Mouse (Mus musculus) kidney, embryonic 16.5 days (tissue): ENCODE measurements around the gene Tom1l2. TPM values are rescaled to one million over a fixed set of nuclear protein-coding genes. Genes with fewer than 3 reads are reported as not detected.

Experiments used
- ATAC-seq: fragments of 200-750 bp; cut with Nextera tagmentation; 2 replicates; pipeline ENCODE4 v1.8.0; 2017; ENCODE audit warnings: moderate TSS enrichment; ENCODE audit not compliant: low FRiP score, low TSS enrichment
- H3K27ac ChIP-seq: fragments of 300-500 bp; sonication (generic); 2 replicates; pipeline ENCODE4 v1.5.1; 2014; ENCODE audit warnings: low read length
- H3K27me3 ChIP-seq: fragments of 300-500 bp; sonication (generic); 2 replicates; pipeline ENCODE4 v1.6.1; 2014; ENCODE audit warnings: low read length, control low read depth, mixed read lengths; ENCODE audit not compliant: insufficient read depth
- H3K36me3 ChIP-seq: fragments of 300-500 bp; sonication (generic); 2 replicates; pipeline ENCODE4 v1.6.1; 2014; ENCODE audit warnings: low read length, control low read depth, mixed read lengths; ENCODE audit not compliant: insufficient read depth
- H3K4me1 ChIP-seq: fragments of 300-500 bp; sonication (generic); 2 replicates; pipeline ENCODE4 v1.6.1; 2014; ENCODE audit warnings: low read length, control low read depth, mixed read lengths; ENCODE audit not compliant: insufficient read depth
- H3K4me2 ChIP-seq: fragments of 300-500 bp; sonication (generic); replicated peaks from 2 replicates; pipeline ENCODE4 v1.6.1; 2014; ENCODE audit warnings: low read depth, low read length
- H3K4me3 ChIP-seq: fragments of 300-500 bp; sonication (generic); 2 replicates; pipeline ENCODE4 v1.5.1; 2014; ENCODE audit warnings: mild to moderate bottlenecking, low read length
- H3K9ac ChIP-seq: fragments of 300-500 bp; sonication (generic); replicated peaks from 2 replicates; pipeline ENCODE4 v1.6.1; 2014; ENCODE audit warnings: low read length
- H3K9me3 ChIP-seq: fragments of 300-500 bp; sonication (generic); 2 replicates; pipeline ENCODE4 v1.6.1; 2016; ENCODE audit warnings: low read length, control low read depth
- WGBS: fragments of 180-500 bp; shearing (Covaris S2); extraction: QIAGEN DNeasy Blood & Tissue Kit; methylation state at CpG from one replicate; pipeline ENCODE4 v1.1.7; 2014; 5-methylcytosine and 5-hydroxymethylcytosine counted together
- polyA plus RNA-seq: library from polyadenylated mRNA; unstranded; fragments of >200 nt; fragmentation: Nextera tagmentation; extraction: Ambion mirVana; gene quantifications from 2 replicates; pipeline ENCODE4 v1.2.1, GENCODE M21; 2015

Gene Tom1l2
- polyA plus RNA-seq, 1 experiment from 2014 or later: 36.3 TPM

- H3K9ac ChIP-seq: peak overlapping the region; percentile 82
- peak overlapping the region; percentile 74 for H3K27ac ChIP-seq
- no peaks in the 10 kb centered on the region for H3K36me3 ChIP-seq
- ATAC-seq: no peak
- WGBS: 18% methylated on average over 11 of the region's 11 CpGs
- H3K9me3 ChIP-seq: no peaks in the 10 kb centered on the region
- H3K27me3 ChIP-seq: no peaks in the 10 kb centered on the region
- peak overlapping the region; percentile 95 for H3K4me2 ChIP-seq
- H3K4me3 ChIP-seq: peak overlapping the region; percentile 88
- peaks cover 17% of the 10 kb centered on the region for H3K4me1 ChIP-seq
Measured at GRCm38 (mm10) chr11:60351925-60352371, 757 bp downstream of the Tom1l2 start.

GRCm38 (mm10) chr11:60351388-60351787 is 1.3 kb downstream of the Tom1l2 start:
- H3K4me3 ChIP-seq: peak overlapping the region; percentile 88
- no peaks in the 10 kb centered on the region for H3K36me3 ChIP-seq
- no peak for ATAC-seq
- peak overlapping the region; percentile 74 for H3K27ac ChIP-seq
- peak overlapping the region; percentile 82 for H3K9ac ChIP-seq
- H3K4me2 ChIP-seq: peak overlapping the region; percentile 95
- no peaks in the 10 kb centered on the region for H3K27me3 ChIP-seq
- H3K9me3 ChIP-seq: no peaks in the 10 kb centered on the region
- 69% methylated on average over 2 of the region's 2 CpGs for WGBS
- peaks cover 20% of the 10 kb centered on the region for H3K4me1 ChIP-seq

DNA sequence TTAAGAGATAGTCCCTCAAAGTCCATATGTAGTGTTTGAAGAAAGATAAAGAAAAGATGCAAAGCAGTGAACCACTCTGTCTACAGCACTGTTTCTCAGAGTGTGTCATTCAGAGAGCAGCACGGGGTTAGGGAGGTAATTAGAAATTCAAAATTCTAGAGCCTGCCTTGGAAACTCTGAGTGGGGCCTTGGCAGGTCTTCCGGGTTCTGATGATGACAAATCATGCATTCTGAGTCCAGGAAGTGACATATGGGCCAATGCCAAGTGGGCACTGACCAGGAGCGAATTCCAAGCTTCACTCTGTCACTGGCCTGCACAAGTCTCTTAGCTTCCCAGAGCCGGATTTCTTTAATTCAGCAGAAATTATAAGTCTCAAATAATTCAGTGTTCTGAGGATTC is 6.2 kb downstream of the Tom1l2 start:
- H3K9me3 ChIP-seq: no peaks in the 10 kb centered on the region
- H3K4me1 ChIP-seq: peaks cover 8% of the 10 kb centered on the region
- 63% methylated on average over 4 of the region's 4 CpGs for WGBS
- no peaks in the 10 kb centered on the region for H3K36me3 ChIP-seq
- no peak overlapping the region for H3K9ac ChIP-seq
- no peak for ATAC-seq
- H3K4me3 ChIP-seq: no peak overlapping the region
- H3K27me3 ChIP-seq: no peaks in the 10 kb centered on the region
- H3K4me2 ChIP-seq: no peak overlapping the region
- no peak overlapping the region for H3K27ac ChIP-seq

DNA sequence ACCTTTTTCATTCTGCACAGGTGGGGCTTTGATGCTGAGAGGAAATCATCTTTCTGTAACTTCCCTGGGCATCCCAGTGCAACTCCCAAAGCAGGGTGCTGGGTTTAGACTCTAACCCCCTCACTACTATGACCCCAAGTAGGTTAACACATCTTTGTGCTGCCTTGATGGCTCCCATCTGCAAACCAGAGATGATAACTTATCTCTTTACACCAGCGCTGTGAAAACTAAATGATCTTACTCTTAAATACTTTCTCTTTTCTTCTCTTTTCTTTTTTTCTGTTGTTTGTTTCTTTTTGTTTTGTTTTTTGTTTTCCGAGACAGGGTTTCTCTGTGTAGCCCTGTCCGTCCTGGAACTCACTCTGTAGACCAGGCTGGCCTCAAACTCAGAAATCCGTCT is 6.8 kb downstream of the Tom1l2 start:
- no peaks in the 10 kb centered on the region for H3K27me3 ChIP-seq
- 0 out of 2 replicates have a peak, but pooled peaks cover 3% of the 10 kb centered on the region for H3K4me1 ChIP-seq
- H3K9me3 ChIP-seq: no peaks in the 10 kb centered on the region
- H3K36me3 ChIP-seq: no peaks in the 10 kb centered on the region
- 83% methylated on average over 4 of the region's 4 CpGs for WGBS
- H3K9ac ChIP-seq: no peak overlapping the region
- no peak overlapping the region for H3K4me3 ChIP-seq
- ATAC-seq: no peak
- no peak overlapping the region for H3K27ac ChIP-seq
- H3K4me2 ChIP-seq: no peak overlapping the region

GRCm38 (mm10) chr11:60339361-60339760 is 13.3 kb downstream of the Tom1l2 start:
- 81% methylated on average over 12 of the region's 12 CpGs for WGBS
- Histone ChIP-seq H3K9ac (no peak overlapping the region), H3K9me3 (no peaks in the 10 kb centered on the region), H3K27me3 (no peaks in the 10 kb centered on the region), H3K4me1 (peaks cover 12% of the 10 kb centered on the region), H3K36me3 (no peaks in the 10 kb centered on the region), H3K27ac (no peak overlapping the region), H3K4me2 (no peak overlapping the region), H3K4me3 (no peak overlapping the region)
- ATAC-seq: no peak

DNA sequence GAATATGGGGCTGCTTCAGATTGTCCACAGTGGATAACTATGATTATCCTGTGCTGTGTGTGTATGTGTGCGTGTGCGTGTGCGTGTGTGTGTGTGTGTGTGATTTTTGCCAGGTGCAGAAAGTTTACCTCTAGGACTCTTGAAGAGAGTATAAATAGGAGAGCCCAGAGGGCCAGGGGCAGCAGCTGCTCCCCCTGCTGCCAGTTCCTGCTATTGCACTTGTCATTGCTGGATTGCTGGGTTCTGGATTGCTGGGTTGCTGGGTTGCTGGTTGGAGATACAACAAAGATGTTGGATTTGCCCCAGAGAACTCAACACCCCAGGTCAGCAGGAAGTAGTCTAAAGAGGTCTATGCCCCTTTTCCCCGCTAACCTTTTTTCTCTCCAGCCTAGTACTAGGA is 14.4 kb downstream of the Tom1l2 start:
- Histone ChIP-seq H3K9ac (no peak overlapping the region), H3K4me2 (no peak overlapping the region), H3K9me3 (no peaks in the 10 kb centered on the region), H3K4me3 (no peak overlapping the region), H3K27me3 (no peaks in the 10 kb centered on the region), H3K4me1 (peaks cover 12% of the 10 kb centered on the region), H3K27ac (no peak overlapping the region; the same call in 1 of the 2 replicates), H3K36me3 (no peaks in the 10 kb centered on the region)
- 77% methylated on average over 4 of the region's 4 CpGs for WGBS
- ATAC-seq: no peak

DNA sequence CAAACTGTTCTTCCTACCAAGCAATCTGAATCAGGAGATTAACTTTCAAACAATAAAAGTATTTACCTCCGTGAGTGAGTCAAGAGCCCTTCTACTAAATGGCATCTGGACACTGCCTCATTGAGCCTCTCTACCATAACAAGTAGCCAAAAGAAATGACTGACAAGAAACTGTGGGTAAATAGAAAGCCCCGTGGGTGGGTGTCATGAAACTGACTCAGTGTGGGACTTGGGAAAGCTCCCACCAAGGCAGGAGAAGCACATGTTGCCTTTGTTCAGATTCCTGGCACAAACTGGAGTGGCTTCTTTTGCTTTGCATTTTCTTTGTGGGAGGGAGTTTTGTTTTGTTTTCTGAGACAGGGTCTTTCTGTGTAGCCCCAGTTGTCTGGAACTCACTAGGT is 16.9 kb downstream of the Tom1l2 start:
- no peaks in the 10 kb centered on the region for H3K9me3 ChIP-seq
- H3K36me3 ChIP-seq: no peaks in the 10 kb centered on the region
- ATAC-seq: no peak
- no peak overlapping the region for H3K4me2 ChIP-seq
- 66% methylated on average over 2 of the region's 2 CpGs for WGBS
- H3K27ac ChIP-seq: no peak overlapping the region
- H3K9ac ChIP-seq: no peak overlapping the region
- peaks cover 12% of the 10 kb centered on the region for H3K4me1 ChIP-seq
- no peak overlapping the region for H3K4me3 ChIP-seq
- H3K27me3 ChIP-seq: no peaks in the 10 kb centered on the region

DNA sequence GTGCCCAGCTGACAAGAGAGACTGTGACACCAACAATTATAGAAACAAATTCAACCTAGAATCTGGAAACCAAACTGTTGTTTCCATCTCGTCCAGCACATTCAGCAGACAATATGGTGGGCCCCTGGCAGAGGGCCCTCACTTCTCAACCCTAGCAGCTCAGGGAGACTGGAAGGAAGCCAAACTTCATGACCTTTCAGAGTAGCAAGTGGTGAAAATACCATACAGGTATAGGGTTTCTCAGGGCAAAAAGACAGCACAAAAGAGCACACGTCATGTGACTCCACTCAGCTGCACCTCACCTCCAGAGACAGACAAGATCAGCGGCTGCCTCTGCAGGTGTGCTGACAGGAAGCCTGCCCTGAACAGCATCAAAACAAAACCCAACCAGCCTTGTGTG is 18.6 kb downstream of the Tom1l2 start:
- Histone ChIP-seq H3K27me3 (no peaks in the 10 kb centered on the region), H3K36me3 (no peaks in the 10 kb centered on the region), H3K27ac (0 out of 2 replicates have a peak overlapping the region, but pooled peaks have one; percentile 12), H3K4me1 (peaks cover 12% of the 10 kb centered on the region), H3K9me3 (no peaks in the 10 kb centered on the region), H3K4me2 (no peak overlapping the region), H3K9ac (no peak overlapping the region), H3K4me3 (no peak overlapping the region)
- WGBS: 66% methylated on average over 3 of the region's 3 CpGs
- no peak for ATAC-seq

DNA sequence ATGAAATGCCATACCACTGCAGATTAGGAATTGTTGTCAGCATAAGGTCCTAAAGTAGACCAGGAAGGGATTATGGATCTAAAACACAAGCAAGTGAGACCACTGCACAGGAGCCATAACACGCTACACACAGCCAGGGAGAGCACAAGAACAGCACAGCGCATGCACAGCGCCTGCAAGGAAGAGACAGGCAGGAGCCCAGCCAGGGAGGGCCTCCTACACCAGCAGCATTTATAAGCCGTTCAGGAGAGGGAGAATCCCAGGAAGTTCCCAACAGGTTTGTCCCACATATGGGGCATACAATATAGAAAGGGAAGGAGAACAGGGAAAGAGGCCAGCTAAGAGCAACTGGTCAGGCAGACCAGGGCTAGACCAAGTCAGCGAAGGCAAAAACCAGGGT is 19.2 kb downstream of the Tom1l2 start:
- 83% methylated on average over 5 of the region's 5 CpGs for WGBS
- ATAC-seq: no peak
- Histone ChIP-seq H3K27ac (no peak overlapping the region), H3K36me3 (no peaks in the 10 kb centered on the region), H3K27me3 (no peaks in the 10 kb centered on the region), H3K4me3 (no peak overlapping the region), H3K4me2 (no peak overlapping the region), H3K9ac (no peak overlapping the region), H3K4me1 (peaks cover 12% of the 10 kb centered on the region), H3K9me3 (no peaks in the 10 kb centered on the region)

DNA sequence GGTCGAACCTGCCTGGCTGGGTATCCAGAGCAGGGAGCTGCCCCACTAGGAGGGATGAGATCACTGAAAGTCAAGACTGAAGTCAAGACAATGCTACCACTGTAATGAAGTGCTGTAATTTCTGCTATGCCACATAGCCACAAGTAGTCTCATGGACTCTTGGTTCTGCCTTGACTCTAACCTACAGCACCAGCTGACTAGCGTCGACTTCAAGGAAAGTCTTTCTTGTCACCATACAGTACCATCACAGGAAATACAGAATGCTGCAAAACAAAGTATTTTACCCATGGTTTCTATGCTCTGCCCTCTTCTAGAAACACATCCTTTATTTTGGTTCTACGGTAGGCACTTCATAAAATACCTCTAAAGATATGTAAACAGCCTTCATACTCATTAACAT is 22.2 kb downstream of the Tom1l2 start:
- Histone ChIP-seq H3K9me3 (no peaks in the 10 kb centered on the region), H3K9ac (no peak overlapping the region), H3K4me3 (no peak overlapping the region), H3K27ac (no peak overlapping the region), H3K27me3 (no peaks in the 10 kb centered on the region), H3K4me2 (no peak overlapping the region), H3K36me3 (no peaks in the 10 kb centered on the region), H3K4me1 (no peaks in the 10 kb centered on the region; the same call in 1 of the 2 replicates)
- ATAC-seq: no peak
- 84% methylated on average over 4 of the region's 4 CpGs for WGBS
